Mouse (Mus musculus): Measurements from ENCODE around the gene Nptn. TPM values are rescaled to one million over a fixed set of nuclear protein-coding genes. Genes with fewer than 3 reads are reported as not detected.
"Not testable (repeated sequence)": the region's sequence is repeated elsewhere in the genome, so short reads cannot be mapped to it uniquely, and the experiment has no call there.

Gene Nptn
- polyA plus RNA-seq, 1 experiment from 2014 or later: 60.3 TPM

- ATAC-seq (replicated peaks; ENCODE audit: low FRiP score): no peak; the same call in 1 of the 2 replicates
- H3K9ac ChIP-seq (ENCODE audit: low read length): peak overlapping the region; percentile 83
- DNase-seq (ENCODE audit: low spot score): peak; percentile 30
These were observed 26.2 kb upstream of the Nptn start for GRCm38 (mm10) chr9:58555685-58556414.

DNA sequence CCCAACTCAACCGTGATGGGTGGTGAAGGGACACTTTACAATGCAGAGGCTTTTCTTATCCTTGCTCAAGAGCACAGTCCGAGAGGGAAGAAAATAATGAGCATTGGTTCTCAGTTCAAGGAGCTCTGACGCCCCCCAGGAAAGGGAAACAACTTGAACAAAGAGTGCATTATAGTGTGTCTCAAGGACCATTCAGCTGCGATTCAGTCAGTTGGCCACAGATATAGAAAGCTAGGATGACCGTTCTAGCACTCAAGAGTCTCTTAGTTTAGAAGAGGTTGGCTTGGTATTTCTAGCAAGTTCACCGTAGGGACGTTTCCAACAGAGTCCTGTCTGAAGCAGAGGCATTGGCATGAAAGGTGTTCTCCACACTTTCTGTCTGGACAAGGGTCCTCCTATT is 25.4 kb upstream of the Nptn start:
- ATAC-seq (replicated peaks; ENCODE audit: low FRiP score): no peak
- no peak overlapping the region for H3K4me3 ChIP-seq (ENCODE audit: low read depth, low read length)
- H3K9me3 ChIP-seq (ENCODE audit: control insufficient read depth, low read length): no peaks in the 10 kb centered on the region
- H3K4me2 ChIP-seq (ENCODE audit: low read depth, low read length, severe bottlenecking): no peak overlapping the region
- no peak overlapping the region for H3K9ac ChIP-seq (ENCODE audit: low read length)
- peaks cover 3% of the 10 kb centered on the region for H3K4me1 ChIP-seq (replicated peaks; ENCODE audit: control insufficient read depth, insufficient read depth, low read length)
- no peak for DNase-seq (ENCODE audit: low spot score)
- H3K27me3 ChIP-seq (ENCODE audit: control insufficient read depth, insufficient read depth, low read length): no peaks in the 10 kb centered on the region
- 40% methylated on average over 7 of the region's 7 CpGs for WGBS
- no peak overlapping the region for H3K27ac ChIP-seq (ENCODE audit: low read depth, low read length)
- H3K36me3 ChIP-seq (ENCODE audit: control insufficient read depth, insufficient read depth, low read length): no peaks in the 10 kb centered on the region

More at GRCm38 (mm10) chr9:58555685-58556414, 26.2 kb upstream of the Nptn start:
- Histone ChIP-seq H3K27ac (ENCODE audit: low read depth, low read length) (no peak overlapping the region; the same call in 1 of the 2 replicates), H3K4me2 (ENCODE audit: low read depth, low read length, severe bottlenecking) (peak overlapping the region; percentile 84), H3K27me3 (ENCODE audit: control insufficient read depth, insufficient read depth, low read length) (no peaks in the 10 kb centered on the region), H3K9me3 (ENCODE audit: control insufficient read depth, low read length) (no peaks in the 10 kb centered on the region), H3K4me1 (replicated peaks; ENCODE audit: control insufficient read depth, insufficient read depth, low read length) (peaks cover 3% of the 10 kb centered on the region), H3K36me3 (ENCODE audit: control insufficient read depth, insufficient read depth, low read length) (no peaks in the 10 kb centered on the region), H3K4me3 (ENCODE audit: low read depth, low read length) (peak overlapping the region; percentile 61)
- 25% methylated on average over 9 of the region's 9 CpGs for WGBS

GRCm38 (mm10) chr9:58557457-58558455 is 24.3 kb upstream of the Nptn start:
- Histone ChIP-seq H3K9ac (ENCODE audit: low read length) (no peak overlapping the region), H3K9me3 (ENCODE audit: control insufficient read depth, low read length) (no peaks in the 10 kb centered on the region), H3K4me1 (replicated peaks; ENCODE audit: control insufficient read depth, insufficient read depth, low read length) (peaks cover 3% of the 10 kb centered on the region), H3K4me2 (ENCODE audit: low read depth, low read length, severe bottlenecking) (no peak overlapping the region), H3K27ac (ENCODE audit: low read depth, low read length) (no peak overlapping the region), H3K4me3 (ENCODE audit: low read depth, low read length) (no peak overlapping the region), H3K36me3 (ENCODE audit: control insufficient read depth, insufficient read depth, low read length) (no peaks in the 10 kb centered on the region), H3K27me3 (ENCODE audit: control insufficient read depth, insufficient read depth, low read length) (no peaks in the 10 kb centered on the region)
- WGBS: 74% methylated on average over 3 of the region's 3 CpGs
- ATAC-seq (replicated peaks; ENCODE audit: low FRiP score) (no peak), DNase-seq (ENCODE audit: low spot score) (no peak)

- ATAC-seq (replicated peaks; ENCODE audit: low FRiP score) (no peak), DNase-seq (ENCODE audit: low spot score) (no peak)
- no peak overlapping the region for H3K4me3 ChIP-seq (ENCODE audit: low read depth, low read length)
- no peaks in the 10 kb centered on the region for H3K27me3 ChIP-seq (ENCODE audit: control insufficient read depth, insufficient read depth, low read length)
- no peak overlapping the region for H3K27ac ChIP-seq (ENCODE audit: low read depth, low read length)
- H3K9me3 ChIP-seq (ENCODE audit: control insufficient read depth, low read length): no peaks in the 10 kb centered on the region
- H3K9ac ChIP-seq (ENCODE audit: low read length): no peak overlapping the region
- peaks cover 3% of the 10 kb centered on the region for H3K4me1 ChIP-seq (replicated peaks; ENCODE audit: control insufficient read depth, insufficient read depth, low read length)
- H3K4me2 ChIP-seq (ENCODE audit: low read depth, low read length, severe bottlenecking): no peak overlapping the region
- no peaks in the 10 kb centered on the region for H3K36me3 ChIP-seq (ENCODE audit: control insufficient read depth, insufficient read depth, low read length)
- WGBS: 79% methylated on average over 3 of the region's 3 CpGs
These were observed 21.8 kb upstream of the Nptn start for GRCm38 (mm10) chr9:58560211-58560610.

DNA sequence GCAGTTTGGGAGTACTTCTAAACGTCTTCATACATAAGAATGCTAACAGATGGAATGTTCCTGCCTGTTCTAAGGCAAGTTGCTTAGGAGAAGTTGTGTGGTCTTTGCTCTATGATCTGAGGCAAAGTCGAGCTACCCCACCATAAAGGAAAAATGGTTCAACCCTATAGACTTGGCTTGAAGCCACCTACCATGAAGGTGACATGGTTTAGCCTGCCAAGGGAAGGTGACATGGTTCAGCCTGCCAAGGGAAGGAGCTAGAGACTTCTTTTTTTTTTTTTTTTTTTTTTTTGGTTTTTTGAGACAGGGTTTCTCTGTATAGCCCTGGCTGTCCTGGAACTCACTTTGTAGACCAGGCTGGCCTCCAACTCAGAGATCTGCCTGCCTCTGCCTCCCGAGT is 16.1 kb upstream of the Nptn start:
- not testable (repeated sequence) for H3K27ac ChIP-seq (ENCODE audit: low read depth, low read length); H3K9me3 ChIP-seq (ENCODE audit: control insufficient read depth, low read length); H3K4me1 ChIP-seq (replicated peaks; ENCODE audit: control insufficient read depth, insufficient read depth, low read length); ATAC-seq (replicated peaks; ENCODE audit: low FRiP score); DNase-seq (ENCODE audit: low spot score); H3K36me3 ChIP-seq (ENCODE audit: control insufficient read depth, insufficient read depth, low read length); H3K4me2 ChIP-seq (ENCODE audit: low read depth, low read length, severe bottlenecking); H3K27me3 ChIP-seq (ENCODE audit: control insufficient read depth, insufficient read depth, low read length); H3K9ac ChIP-seq (ENCODE audit: low read length); H3K4me3 ChIP-seq (ENCODE audit: low read depth, low read length)
- WGBS: 85% methylated on average over 3 of the region's 3 CpGs

- Histone ChIP-seq H3K4me3 (ENCODE audit: low read depth, low read length) (no peak overlapping the region), H3K9ac (ENCODE audit: low read length) (no peak overlapping the region), H3K27ac (ENCODE audit: low read depth, low read length) (no peak overlapping the region), H3K9me3 (ENCODE audit: control insufficient read depth, low read length) (no peaks in the 10 kb centered on the region), H3K27me3 (ENCODE audit: control insufficient read depth, insufficient read depth, low read length) (no peaks in the 10 kb centered on the region), H3K4me1 (replicated peaks; ENCODE audit: control insufficient read depth, insufficient read depth, low read length) (no peaks in the 10 kb centered on the region), H3K4me2 (ENCODE audit: low read depth, low read length, severe bottlenecking) (no peak overlapping the region), H3K36me3 (ENCODE audit: control insufficient read depth, insufficient read depth, low read length) (no peaks in the 10 kb centered on the region)
- DNase-seq (ENCODE audit: low spot score): no peak
- ATAC-seq (replicated peaks; ENCODE audit: low FRiP score): no peak
These were observed 14.4 kb upstream of the Nptn start for GRCm38 (mm10) chr9:58567682-58568081.

DNA sequence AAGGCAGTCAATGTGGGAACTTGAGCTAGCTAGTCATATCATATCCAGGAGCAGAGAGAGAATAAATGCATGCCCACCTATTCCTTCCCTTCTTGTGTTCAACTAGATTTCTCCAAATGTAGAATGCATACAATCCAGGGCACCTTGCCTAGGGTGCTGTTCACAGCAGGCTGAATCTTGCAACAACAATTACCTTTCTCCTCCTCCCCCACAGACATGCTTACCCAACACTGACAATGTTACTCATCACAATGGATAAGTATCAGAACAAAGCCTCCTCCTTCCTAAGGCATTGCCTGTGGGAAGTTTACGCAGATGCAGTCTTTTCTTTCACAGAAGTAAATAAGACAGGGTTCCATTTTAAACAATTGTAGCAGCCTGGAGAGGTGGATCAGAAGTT is 11.0 kb upstream of the Nptn start:
- H3K4me1 ChIP-seq (replicated peaks; ENCODE audit: control insufficient read depth, insufficient read depth, low read length): no peaks in the 10 kb centered on the region

GRCm38 (mm10) chr9:58578669-58579068 is 3.4 kb upstream of the Nptn start:
- no peak overlapping the region for H3K4me2 ChIP-seq (ENCODE audit: low read depth, low read length, severe bottlenecking)
- H3K36me3 ChIP-seq (ENCODE audit: control insufficient read depth, insufficient read depth, low read length): no peaks in the 10 kb centered on the region
- no peaks in the 10 kb centered on the region for H3K9me3 ChIP-seq (ENCODE audit: control insufficient read depth, low read length)
- WGBS: 30% methylated on average over 3 of the region's 3 CpGs
- ATAC-seq (replicated peaks; ENCODE audit: low FRiP score): no peak
- no peak overlapping the region for H3K27ac ChIP-seq (ENCODE audit: low read depth, low read length)
- no peaks in the 10 kb centered on the region for H3K27me3 ChIP-seq (ENCODE audit: control insufficient read depth, insufficient read depth, low read length)
- peak; percentile 82 for DNase-seq (ENCODE audit: low spot score)
- no peak overlapping the region for H3K4me3 ChIP-seq (ENCODE audit: low read depth, low read length)
- no peaks in the 10 kb centered on the region; the same call in 1 of the 2 replicates for H3K4me1 ChIP-seq (replicated peaks; ENCODE audit: control insufficient read depth, insufficient read depth, low read length)
- H3K9ac ChIP-seq (ENCODE audit: low read length): no peak overlapping the region

More for the DNA sequence above, 11.0 kb upstream of the Nptn start:
- no peaks in the 10 kb centered on the region for H3K36me3 ChIP-seq (ENCODE audit: control insufficient read depth, insufficient read depth, low read length)
- no peak overlapping the region for H3K27ac ChIP-seq (ENCODE audit: low read depth, low read length)
- DNase-seq (ENCODE audit: low spot score) (no peak), ATAC-seq (replicated peaks; ENCODE audit: low FRiP score) (no peak)
- no peak overlapping the region for H3K9ac ChIP-seq (ENCODE audit: low read length)
- 73% methylated on average over 1 of the region's 1 CpGs for WGBS
- H3K9me3 ChIP-seq (ENCODE audit: control insufficient read depth, low read length): no peaks in the 10 kb centered on the region
- no peaks in the 10 kb centered on the region for H3K27me3 ChIP-seq (ENCODE audit: control insufficient read depth, insufficient read depth, low read length)
- no peak overlapping the region for H3K4me2 ChIP-seq (ENCODE audit: low read depth, low read length, severe bottlenecking)
- no peak overlapping the region for H3K4me3 ChIP-seq (ENCODE audit: low read depth, low read length)
